In the genomic region with DNA sequence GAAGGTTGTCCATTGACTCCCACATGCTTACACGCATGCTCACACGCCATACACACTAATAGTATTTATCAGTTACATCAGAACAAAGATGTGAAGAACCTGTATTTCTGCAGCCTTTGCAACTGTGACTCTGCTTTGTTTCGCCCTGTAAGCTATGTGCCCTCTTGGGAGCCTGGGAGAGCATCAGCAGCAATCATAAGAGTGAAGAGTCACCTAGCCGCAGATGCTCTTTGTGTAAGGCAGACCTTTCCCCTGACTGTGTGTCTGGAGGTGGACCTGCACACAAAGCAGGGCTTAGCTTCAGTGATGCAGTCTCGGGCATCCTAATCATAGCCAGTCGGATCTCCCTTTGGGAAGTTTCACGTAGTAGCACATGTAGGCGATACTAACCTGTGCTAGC, we compare ENCODE assay signal across 15 mouse cellular contexts.
DNase-seq lines count a peak whose midpoint lies in the region; ATAC-seq and TF ChIP-seq lines count a peak whose summit lies in the region.
"Had no signal": no experiment of that assay in that cellular context is flagged by ENCODE, and none has a peak within 500 bp of the region (broad histone marks: within the 10 kb centered on the region; RNA-seq: fewer than 3 reads in every experiment).

No protein-coding gene starts in this region.

- ATAC-seq in forebrain, postnatal 0 days, result no peak
- no peak for ATAC-seq in limb, embryonic 13.5 days (ENCODE audit: low FRiP score, low read depth)
- ATAC-seq in neural tube, embryonic 14.5 days (ENCODE audit: low read depth), result no peak
- ATAC-seq: intestine, postnatal 0 days; liver, postnatal 0 days had no signal

- 81% methylated on average over 8 of the region's 8 CpGs for WGBS in heart, embryonic 10.5 days
- 71% methylated on average over 8 of the region's 8 CpGs for WGBS in forebrain, postnatal 0 days
- 68% methylated on average over 8 of the region's 8 CpGs for WGBS in limb, embryonic 13.5 days
- WGBS in neural tube, embryonic 14.5 days, result 61% methylated on average over 8 of the region's 8 CpGs

- H3K27me3 ChIP-seq in heart, embryonic 10.5 days (ENCODE audit: insufficient read depth, poor library complexity, severe bottlenecking), result no peaks in the 10 kb centered on the region
- H3K27me3 ChIP-seq in forebrain, postnatal 0 days (ENCODE audit: insufficient read depth, low read length), result no peaks in the 10 kb centered on the region
- H3K27me3 ChIP-seq in limb, embryonic 13.5 days, result no peaks in the 10 kb centered on the region
- no peaks in the 10 kb centered on the region for H3K27me3 ChIP-seq in neural tube, embryonic 14.5 days (ENCODE audit: control insufficient read depth, insufficient read depth, low read length)
- H3K27me3 ChIP-seq: limb, embryonic 12.5 days had no signal

- H3K4me1 ChIP-seq in heart, embryonic 10.5 days, result peaks cover 37% of the 10 kb centered on the region
- H3K4me1 ChIP-seq in forebrain, postnatal 0 days (ENCODE audit: insufficient read depth), result peaks cover 50% of the 10 kb centered on the region
- peaks cover 51% of the 10 kb centered on the region for H3K4me1 ChIP-seq in limb, embryonic 13.5 days
- H3K4me1 ChIP-seq in neural tube, embryonic 14.5 days (ENCODE audit: control insufficient read depth, insufficient read depth, low read length), result peaks cover 60% of the 10 kb centered on the region

- H3K9ac ChIP-seq in forebrain, postnatal 0 days, result no peak overlapping the region
- no peak overlapping the region for H3K9ac ChIP-seq in limb, embryonic 13.5 days
- no peak overlapping the region for H3K9ac ChIP-seq in neural tube, embryonic 14.5 days (replicated peaks; ENCODE audit: low read depth, low read length)
- H3K9ac ChIP-seq: limb, embryonic 12.5 days; liver, postnatal 0 days had no signal

- H3K9me3 ChIP-seq in heart, embryonic 10.5 days, result no peaks in the 10 kb centered on the region
- no peaks in the 10 kb centered on the region for H3K9me3 ChIP-seq in forebrain, postnatal 0 days (ENCODE audit: low read length)
- H3K9me3 ChIP-seq in limb, embryonic 13.5 days, result no peaks in the 10 kb centered on the region
- H3K9me3 ChIP-seq in neural tube, embryonic 14.5 days (ENCODE audit: control insufficient read depth, low read length), result no peaks in the 10 kb centered on the region
- H3K9me3 ChIP-seq: limb, embryonic 12.5 days had no signal

- H3K4me2 ChIP-seq in forebrain, postnatal 0 days (ENCODE audit: low read depth), result no peak overlapping the region
- 0 out of 2 replicates have a peak overlapping the region, but pooled peaks have one; percentile 19 for H3K4me2 ChIP-seq in limb, embryonic 13.5 days (replicated peaks)
- H3K4me2 ChIP-seq in neural tube, embryonic 14.5 days (ENCODE audit: low read depth, low read length), result no peak overlapping the region

- peak overlapping the region; percentile 36; the same call in 1 of the 2 replicates for H3K27ac ChIP-seq in heart, embryonic 10.5 days
- H3K27ac ChIP-seq in forebrain, postnatal 0 days (ENCODE audit: low read depth, low read length), result 0 out of 2 replicates have a peak overlapping the region, but pooled peaks have one; percentile 51
- H3K27ac ChIP-seq in limb, embryonic 13.5 days, result no peak overlapping the region
- H3K27ac ChIP-seq in neural tube, embryonic 14.5 days (ENCODE audit: low read depth, low read length), result peak overlapping the region; percentile 76
- H3K27ac ChIP-seq: limb, embryonic 12.5 days had no signal

- TF ChIP-seq CTCF in forebrain, postnatal 0 days (IDR thresholded peaks at IDR 0.05; ENCODE audit: low read depth), result no peak

- H3K4me3 ChIP-seq in heart, embryonic 10.5 days, result no peak overlapping the region
- H3K4me3 ChIP-seq in forebrain, postnatal 0 days (ENCODE audit: low read depth, low read length), result no peak overlapping the region
- H3K4me3 ChIP-seq in limb, embryonic 13.5 days, result no peak overlapping the region
- no peak overlapping the region for H3K4me3 ChIP-seq in neural tube, embryonic 14.5 days (ENCODE audit: low read depth, low read length)
- H3K4me3 ChIP-seq: limb, embryonic 12.5 days had no signal

- no peak for DNase-seq in heart, embryonic 10.5 days (ENCODE audit: low spot score)
- no peak for DNase-seq in heart, postnatal 4 days
- no peak for DNase-seq in forebrain, postnatal 0 days
- no peak for DNase-seq in right cerebral cortex, postnatal 4 days
- DNase-seq in layer of hippocampus, adult 8-10 months (ENCODE audit: low spot score in 2 of 2), result no peak
- DNase-seq in right cerebral cortex, adult 2 months (ENCODE audit: low spot score in 2 of 2), result no peak
- DNase-seq: layer of hippocampus, postnatal 36 days; liver, postnatal 0 days; lung, postnatal 4 days; spleen, adult 18-20 months; thymus, postnatal 4 days had no signal

- no peaks in the 10 kb centered on the region for H3K36me3 ChIP-seq in heart, embryonic 10.5 days
- no peaks in the 10 kb centered on the region for H3K36me3 ChIP-seq in forebrain, postnatal 0 days (ENCODE audit: insufficient read depth)
- H3K36me3 ChIP-seq in limb, embryonic 13.5 days, result no peaks in the 10 kb centered on the region
- no peaks in the 10 kb centered on the region for H3K36me3 ChIP-seq in neural tube, embryonic 14.5 days (ENCODE audit: control insufficient read depth, insufficient read depth, low read length)
- H3K36me3 ChIP-seq: limb, embryonic 12.5 days had no signal
